Mouse (Mus musculus): ENCODE data around the gene Spint4.

The Spint4 gene

GRCm38 (mm10) chr2:164698201-164698600 lies at the start of gene Spint4:
Gene Spint4 (plus strand): TSS chr2:164698501.
- DNase-seq (ENCODE audit: low read depth, low spot score), result no peak

GRCm38 (mm10) chr2:164655858-164656257 lies 42.4 kb upstream of the Spint4 start, which contains the start of gene Wfdc10:
Gene Wfdc10 (plus strand): TSS chr2:164656046.
- DNase-seq (ENCODE audit: low read depth, low spot score), result peak; percentile 69

DNA sequence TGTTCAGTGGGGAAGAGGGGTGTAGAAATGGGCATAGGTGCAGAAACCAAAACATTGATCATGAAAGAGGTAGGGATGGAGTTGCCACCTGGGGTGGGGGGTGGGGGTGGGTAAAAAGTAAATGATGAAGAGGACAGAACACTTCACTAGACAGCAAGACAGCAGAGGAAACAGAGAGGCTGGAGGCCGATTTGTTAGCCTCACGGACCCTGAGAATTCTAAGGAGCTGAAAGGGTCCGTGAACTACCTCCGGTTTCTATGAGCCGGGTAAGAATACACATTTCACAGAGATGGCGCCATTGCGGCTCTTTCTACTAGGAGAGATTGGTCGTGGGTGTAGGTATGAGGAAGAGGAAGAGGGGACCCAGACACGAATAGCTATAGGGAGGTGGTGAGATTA lies 41.8 kb upstream of the Spint4 start, which contains the start of gene Wfdc9:
Gene Wfdc9 (minus strand): TSS at position 101 of the 400 bp plus-strand sequence.
- no peak for DNase-seq (ENCODE audit: low read depth, low spot score)

DNA sequence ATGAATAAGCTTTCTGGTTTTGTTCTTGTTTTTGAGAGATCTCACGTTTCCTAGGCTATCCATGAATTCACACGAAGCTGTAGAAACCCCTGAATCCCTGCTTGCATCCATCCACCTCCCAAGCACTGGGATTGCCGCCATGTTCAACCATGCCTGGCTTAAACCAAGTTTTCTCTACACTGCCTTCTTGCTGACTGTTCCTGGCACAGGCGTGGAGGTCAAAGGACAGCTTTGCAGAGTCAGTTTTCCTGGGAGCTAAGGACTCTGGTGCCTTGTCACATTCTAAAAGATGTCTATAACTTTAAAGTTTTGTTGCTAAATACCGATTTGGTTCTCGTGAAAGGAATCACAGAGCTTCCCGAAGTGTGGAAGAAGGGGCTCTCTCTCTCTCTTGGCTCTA lies 33.5 kb upstream of the Spint4 start:
- DNase-seq (ENCODE audit: low read depth, low spot score), result no peak

GRCm38 (mm10) chr2:164670261-164670660 lies 28.0 kb upstream of the Spint4 start:
- no peak for DNase-seq (ENCODE audit: low read depth, low spot score)

DNA sequence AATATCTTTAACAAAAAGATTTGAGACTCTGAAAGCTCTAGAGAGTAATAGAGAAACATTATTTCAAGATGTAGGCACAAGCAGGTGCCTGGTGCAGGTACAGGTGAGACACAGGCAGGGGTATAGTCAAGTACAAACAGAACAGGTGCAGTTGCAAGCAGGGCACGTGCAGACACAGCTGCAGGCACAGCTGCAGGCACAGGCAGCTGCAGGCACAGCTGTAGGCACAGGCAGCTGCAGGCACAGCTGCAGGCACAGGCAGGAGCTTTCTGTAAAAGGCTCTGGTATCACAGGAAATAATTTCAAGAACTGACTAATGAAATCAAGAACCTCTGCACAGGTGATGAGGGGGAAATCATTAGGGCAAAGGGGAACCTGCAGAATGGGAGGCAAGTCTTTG lies 27.4 kb upstream of the Spint4 start:
- no peak for DNase-seq (ENCODE audit: low read depth, low spot score)

GRCm38 (mm10) chr2:164673987-164674386 lies 24.3 kb upstream of the Spint4 start, which contains the start of gene Wfdc11:
Gene Wfdc11 (minus strand): TSS chr2:164674087.
- DNase-seq (ENCODE audit: low read depth, low spot score), result no peak

DNA sequence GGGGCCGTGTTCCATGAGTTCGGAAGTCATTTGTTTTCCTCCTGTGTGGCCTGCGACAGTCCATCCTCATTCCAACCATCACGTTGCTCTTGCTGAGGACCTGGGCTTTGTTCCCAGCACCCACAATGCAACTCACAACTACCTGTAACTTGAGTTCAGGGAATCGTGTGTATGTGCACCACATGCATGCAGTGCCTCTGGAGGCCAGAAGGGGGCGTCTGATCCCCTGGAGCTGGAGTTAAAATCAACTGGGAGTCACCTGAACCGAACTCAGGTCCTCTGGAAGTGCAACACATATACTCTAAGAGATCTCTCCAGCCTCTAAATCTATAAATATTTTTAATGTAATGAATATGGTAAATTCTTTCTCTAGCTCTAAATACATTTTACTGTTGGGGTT lies 22.2 kb upstream of the Spint4 start:
- peak; percentile 11 for DNase-seq (ENCODE audit: low read depth, low spot score)

DNA sequence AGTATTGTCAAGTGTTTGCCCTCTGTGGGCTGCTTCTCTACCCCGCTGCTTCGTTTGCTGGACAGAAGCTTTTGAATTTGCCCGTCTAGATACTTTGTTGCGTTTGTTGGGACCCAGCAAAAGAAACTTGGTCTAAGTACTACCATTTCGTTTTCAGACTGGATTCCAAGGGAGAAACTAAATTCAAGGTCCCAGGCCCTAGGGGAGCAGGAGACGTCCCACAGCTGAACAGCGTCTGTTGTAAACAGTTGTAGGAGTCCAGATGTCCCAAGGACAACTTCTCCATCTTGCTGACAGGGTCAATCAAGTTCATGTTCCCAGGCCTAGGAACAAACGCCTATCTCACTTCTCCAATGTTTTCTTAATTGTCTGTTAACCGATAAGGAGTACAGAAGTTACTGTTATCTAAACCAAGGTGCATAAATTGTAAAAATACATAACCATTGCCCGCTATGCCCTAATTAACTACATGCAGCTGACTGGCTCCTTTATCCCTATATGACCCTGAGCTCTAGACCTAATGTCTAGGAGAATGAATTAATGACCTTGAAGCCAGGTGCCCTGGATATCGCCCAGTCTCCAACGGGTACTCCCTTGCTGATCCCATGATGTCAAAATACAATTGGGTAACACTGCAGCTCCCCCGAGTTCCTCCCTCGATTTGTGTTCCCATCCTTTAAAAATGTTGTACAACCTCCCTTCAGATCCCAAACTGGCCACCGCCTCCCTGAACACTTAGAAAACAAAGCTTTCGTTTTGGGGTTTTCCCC lies 21.2 kb upstream of the Spint4 start:
- no peak for DNase-seq (ENCODE audit: low read depth, low spot score)

GRCm38 (mm10) chr2:164678848-164679625 lies 19.3 kb upstream of the Spint4 start:
- DNase-seq (ENCODE audit: low read depth, low spot score), result peak; percentile 82

DNA sequence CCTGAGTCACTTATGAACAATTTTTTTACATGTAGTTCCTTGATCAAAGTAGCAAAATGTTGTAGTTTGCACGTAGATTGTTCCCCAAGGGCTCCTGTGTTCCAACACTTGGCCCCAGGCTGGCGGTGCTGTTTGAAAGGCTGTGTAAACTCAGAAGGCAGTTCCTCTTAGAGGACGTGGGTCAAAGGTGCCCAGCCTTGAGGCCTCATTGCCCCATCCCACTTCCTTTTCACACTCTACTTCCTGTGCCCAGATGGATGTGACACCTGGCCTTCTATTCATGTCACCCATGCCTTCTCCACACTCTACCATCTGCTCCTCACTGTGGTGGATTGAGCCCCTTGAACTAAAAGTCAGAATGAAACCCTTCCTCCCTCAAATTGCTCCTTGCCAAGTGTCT lies 18.4 kb upstream of the Spint4 start:
- DNase-seq (ENCODE audit: low read depth, low spot score), result no peak

DNA sequence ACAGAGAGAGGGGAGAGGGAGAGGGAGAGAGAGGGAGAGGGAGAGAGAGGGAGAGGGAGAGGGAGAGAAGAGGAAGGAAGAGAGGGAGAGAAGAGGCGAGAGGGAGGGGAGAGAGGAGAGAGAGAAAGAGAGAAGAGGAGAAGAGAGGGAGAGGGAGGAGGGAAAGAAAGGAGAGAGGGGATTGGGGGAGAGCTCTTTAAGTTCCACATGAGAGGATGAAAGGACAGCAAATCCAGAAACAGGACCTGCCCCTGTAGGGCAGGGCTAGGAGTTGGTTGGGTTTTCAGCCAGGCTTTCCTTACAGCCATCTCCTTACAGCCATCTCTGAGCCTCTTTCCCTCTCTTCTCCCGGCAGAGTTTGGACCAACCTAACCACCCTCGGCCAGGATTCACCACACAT lies 13.5 kb upstream of the Spint4 start, which contains the start of gene Wfdc13:
Gene Wfdc13 (plus strand): TSS at position 301 of the 400 bp plus-strand sequence.
- no peak for DNase-seq (ENCODE audit: low read depth, low spot score)

DNA sequence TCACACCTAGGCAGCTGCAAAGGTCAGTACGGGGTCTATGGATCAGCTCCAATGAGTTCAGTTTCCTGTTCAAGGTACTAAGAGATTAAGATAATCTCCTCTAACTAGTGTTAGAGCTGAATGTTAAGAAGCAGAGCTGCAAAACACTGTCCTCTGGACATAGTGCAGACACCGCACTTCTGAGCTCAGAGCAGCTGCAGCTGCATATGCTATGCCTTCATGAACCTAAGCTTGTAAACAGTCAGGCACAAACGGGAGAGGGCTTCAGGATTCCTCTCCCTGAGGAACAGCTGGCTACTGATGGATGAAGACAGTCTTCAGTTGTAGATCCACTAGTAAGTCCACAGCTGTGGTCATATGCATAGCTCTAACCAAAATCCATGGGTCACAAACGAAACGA lies 2.7 kb downstream of the Spint4 start:
- no peak for DNase-seq (ENCODE audit: low read depth, low spot score)

DNA sequence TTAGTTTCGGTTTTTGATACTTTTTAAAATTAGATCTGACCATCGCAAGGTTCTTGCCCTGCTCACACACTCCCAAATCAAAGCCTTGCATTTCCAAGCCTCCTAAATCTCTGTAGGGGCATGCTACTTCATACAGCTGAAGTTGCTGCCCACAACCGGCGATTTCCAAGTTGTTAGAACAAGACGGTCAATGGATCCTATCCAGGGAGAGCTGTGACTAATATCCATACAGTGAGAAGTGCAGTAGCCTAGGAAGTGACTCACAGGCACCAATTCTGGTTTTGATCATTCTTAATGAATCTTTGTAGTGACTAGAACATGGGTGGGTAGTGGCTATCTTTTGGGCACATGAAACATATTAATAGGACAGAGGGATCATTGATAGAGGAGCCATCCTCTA lies 3.5 kb downstream of the Spint4 start:
- DNase-seq (ENCODE audit: low read depth, low spot score), result no peak

DNA sequence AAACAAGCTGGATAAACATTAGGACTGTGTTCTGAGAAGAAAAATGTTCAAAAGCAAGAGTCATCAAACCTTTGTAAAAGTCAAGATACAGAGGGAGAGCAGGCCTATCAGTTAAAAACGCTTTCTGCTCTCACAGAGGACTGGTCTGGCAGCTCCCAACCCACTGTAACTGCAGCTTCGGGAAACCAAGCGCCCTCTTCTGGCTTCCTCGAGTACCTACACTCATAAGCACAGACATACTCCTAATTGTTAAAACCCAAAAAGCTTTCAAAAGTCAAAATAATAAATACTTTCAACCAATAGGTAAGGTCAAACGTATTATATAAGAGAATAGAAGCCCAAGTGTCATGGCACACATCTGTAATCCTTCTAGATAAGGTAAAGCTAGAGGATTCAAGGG lies 5.9 kb downstream of the Spint4 start:
- DNase-seq (ENCODE audit: low read depth, low spot score), result peak; percentile 19

- no peak for DNase-seq (ENCODE audit: low read depth, low spot score)
Measured at GRCm38 (mm10) chr2:164705328-164705727, 7.0 kb downstream of the Spint4 start.

DNA sequence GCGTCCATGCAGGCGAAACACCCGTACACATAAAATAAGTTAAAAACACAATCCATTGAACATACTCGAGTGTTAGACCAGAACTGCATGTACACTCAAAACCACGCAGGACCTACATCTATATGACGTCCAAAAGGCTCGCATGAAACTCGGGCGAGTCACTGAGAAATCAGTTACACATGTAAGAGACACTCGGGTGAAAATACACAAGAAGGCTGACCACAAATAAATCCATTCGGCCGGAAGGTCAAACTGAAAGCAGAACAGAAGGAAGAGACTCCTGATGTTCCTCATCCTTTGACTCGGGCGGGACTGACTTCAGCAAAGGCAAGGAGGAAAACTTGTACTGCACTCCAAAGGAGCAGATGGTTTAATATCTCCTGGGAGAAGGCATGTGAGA lies 7.7 kb downstream of the Spint4 start:
- DNase-seq (ENCODE audit: low read depth, low spot score), result no peak

- no peak for DNase-seq (ENCODE audit: low read depth, low spot score)
Measured at GRCm38 (mm10) chr2:164715005-164715404, 16.7 kb downstream of the Spint4 start, which contains the start of gene Spint5. Gene Spint5 (plus strand): TSS chr2:164715305.

- DNase-seq (ENCODE audit: low read depth, low spot score), result peak; percentile 24
Measured at GRCm38 (mm10) chr2:164716194-164716786, 18.0 kb downstream of the Spint4 start.

- DNase-seq (ENCODE audit: low read depth, low spot score), result peak; percentile 30
Measured at GRCm38 (mm10) chr2:164723276-164723675, 25.0 kb downstream of the Spint4 start.

GRCm38 (mm10) chr2:164725895-164726619 lies 27.8 kb downstream of the Spint4 start:
- peak; percentile 61 for DNase-seq (ENCODE audit: low read depth, low spot score)

Measured in ES-CJ7 (cell line).